Mouse (Mus musculus): ENCODE results near the gene Cend1.

DNA sequence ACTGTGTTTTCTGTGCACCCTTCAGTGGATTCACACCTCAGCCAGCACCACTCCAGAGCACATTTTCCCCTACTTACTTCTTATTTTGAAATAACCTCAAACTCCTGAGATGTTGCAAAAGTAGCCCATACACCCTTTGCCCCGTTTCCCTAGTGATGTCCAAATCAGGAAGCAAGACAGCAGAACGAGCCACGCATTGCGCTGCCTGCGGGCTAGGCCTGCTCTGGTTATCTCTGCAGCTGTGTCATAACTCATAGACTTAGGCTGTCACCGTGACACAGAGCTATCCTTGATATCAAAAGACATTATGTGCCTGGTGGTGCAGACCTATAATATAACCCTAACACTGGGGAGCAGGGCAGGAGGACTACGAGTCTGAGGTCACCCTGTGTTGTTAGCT lies 35.1 kb downstream of the Cend1 start:
- TF ChIP-seq GATA1 (IDR thresholded peaks at IDR 0.05; ENCODE audit: borderline replicate concordance, low read length) (peak; percentile 89), FLI1 (IDR thresholded peaks at IDR 0.05; ENCODE audit: low read length) (no peak)

Data from megakaryocyte, embryonic 14.5 days (primary cell).